Mouse (Mus musculus) bone marrow macrophage, adult 2 months (primary cell): Measurements from ENCODE around the gene Krt15.

Source experiments
- CTCF ChIP-seq: IDR thresholded peaks from 2 replicates; pipeline ENCODE4 v1.5.1; 2012; ENCODE audit warnings: low read depth, mild to moderate bottlenecking, low read length, moderate library complexity
- POLR2A ChIP-seq: IDR thresholded peaks from 2 replicates; pipeline ENCODE4 v1.6.1; 2012; ENCODE audit warnings: mild to moderate bottlenecking, low read depth, low read length, borderline replicate concordance

GRCm38 (mm10) chr11:100105576-100106122 is 30.1 kb downstream of the Krt15 start, which contains the start of gene Krt36:
- TF ChIP-seq POLR2A (no peak), CTCF (no peak)
